Mouse (Mus musculus) spleen, postnatal 10 days (tissue): Measurements from ENCODE around the gene Slc41a3.
A peak's percentile ranks its signal among the peaks of the same experiment; 100 is the strongest.
"Not testable (repeated sequence)": the region's sequence is repeated elsewhere in the genome, so short reads cannot be mapped to it uniquely, and the experiment has no call there.

ENCODE experiments used
- DNase-seq, 2 experiments: peaks; one replicate each; pipeline ENCODE4 v3.0.0; 2021 to 2022; ENCODE audit warnings: low spot score in 2 of 2

Gene Slc41a3

DNA sequence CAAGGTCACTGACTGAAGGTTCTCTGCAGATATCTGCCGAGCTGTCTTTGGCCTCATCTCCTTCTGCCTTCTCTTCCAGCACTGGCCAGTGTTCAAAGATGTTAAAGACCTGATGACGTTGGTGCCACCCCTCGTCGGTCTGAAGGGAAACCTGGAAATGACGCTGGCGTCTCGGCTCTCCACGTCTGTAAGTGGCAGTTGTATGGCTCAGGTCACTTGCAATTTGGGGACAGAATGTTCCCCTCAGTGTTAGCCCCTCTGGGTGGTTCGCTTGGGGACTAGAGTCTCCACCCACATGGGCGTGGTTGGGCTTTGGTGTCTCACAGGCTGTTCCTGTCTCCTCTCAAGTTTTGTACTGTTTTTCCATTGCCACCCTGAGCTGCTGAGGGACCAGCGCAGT is 20.2 kb downstream of the Slc41a3 start:
- peak; percentile 59 to 66 for DNase-seq

DNA sequence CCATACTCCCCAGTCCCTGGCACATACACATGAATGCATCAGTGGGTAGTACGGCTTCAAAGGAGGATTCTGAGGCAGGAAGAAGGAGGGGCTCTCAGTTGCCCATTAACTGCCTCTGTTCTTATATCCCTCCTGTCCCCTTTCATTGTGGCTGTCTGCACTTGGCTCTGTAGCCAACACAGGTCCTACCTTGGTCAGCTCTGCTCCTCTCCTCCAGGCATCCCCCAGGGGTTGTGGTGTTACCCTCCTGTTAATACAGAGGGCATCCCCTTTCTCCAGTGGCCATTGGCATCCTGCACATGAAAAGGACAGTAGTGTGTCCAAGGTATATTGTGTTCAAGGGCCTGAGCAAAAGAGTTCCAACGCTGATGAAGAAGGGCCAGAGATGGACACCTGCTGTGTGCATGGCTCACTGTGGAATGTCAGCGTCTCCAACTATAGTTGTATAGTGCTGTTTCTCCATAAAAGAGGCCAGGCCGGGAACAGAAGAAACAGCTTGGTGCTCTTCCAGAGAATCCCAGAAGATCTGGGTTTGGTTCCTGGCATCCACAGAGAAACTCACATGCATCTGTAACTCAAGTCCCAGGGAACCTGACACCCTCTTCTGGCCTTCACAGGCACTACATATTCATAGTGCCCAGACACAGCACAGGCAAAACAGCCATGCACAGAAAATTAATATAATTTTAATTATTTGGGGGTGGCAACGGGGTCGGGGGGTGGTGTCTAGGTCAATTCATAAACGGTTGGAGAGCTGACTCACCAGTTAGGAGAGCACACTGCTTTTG is 20.9 kb downstream of the Slc41a3 start:
- DNase-seq: no peak

DNA sequence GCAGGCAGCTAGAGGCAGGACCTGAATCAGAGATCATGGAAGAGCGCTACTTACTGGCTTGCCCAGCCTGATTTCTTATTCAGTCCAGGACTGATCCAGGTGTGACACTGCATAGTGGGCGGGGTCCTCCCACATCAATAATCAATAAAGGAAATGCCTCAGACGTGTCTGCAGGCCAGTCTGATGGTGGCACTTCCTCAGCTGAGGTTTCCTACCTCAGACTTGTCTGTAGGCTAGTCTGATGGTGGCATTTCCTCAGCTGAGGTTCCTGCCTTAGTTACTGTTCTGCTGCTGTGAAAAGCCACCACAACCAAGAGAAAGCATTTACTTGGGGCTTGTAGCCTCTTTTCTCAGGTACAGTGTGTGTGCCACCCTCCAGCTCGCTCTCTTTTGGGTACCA is 23.0 kb downstream of the Slc41a3 start:
- DNase-seq: no peak

DNA sequence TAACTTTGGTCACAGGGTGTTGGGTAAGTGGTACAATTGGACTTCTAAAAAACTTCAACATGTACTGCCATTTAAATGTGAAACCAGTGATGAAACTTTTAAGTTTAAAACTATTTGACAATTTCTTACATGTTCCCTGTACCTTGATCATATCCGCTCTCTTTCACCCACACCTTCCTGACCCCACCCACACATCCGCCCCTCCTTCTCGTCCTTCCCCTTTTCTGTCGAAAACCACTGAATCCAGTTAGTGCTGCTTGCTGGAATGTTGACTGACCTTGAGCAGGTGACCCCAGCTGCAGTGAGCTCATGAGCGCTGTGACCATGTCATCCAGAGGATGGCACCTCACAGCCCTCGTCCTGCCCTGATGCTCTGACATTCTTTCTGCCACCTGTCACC is 25.0 kb downstream of the Slc41a3 start:
- DNase-seq: peak in 1 of 2 experiments; percentile 46

DNA sequence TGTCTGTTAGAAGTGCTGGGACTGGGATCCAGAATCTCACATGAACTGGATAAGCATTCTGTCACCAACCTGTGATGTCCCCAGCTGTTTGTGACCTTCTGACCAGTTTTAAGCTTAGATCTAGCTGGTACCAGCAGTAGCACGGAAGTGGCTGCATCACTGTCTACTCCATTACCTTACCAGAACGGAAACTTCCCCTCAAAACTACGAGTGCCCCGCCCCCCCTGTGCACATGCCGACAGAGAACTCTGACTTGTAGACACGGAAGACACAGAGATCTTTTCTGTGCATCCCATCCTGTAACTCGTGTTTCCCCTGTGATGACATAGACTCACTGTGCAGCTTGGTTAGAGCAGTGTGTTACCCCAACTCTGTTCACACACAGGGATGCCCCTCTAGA is 25.9 kb downstream of the Slc41a3 start:
- no peak for DNase-seq

DNA sequence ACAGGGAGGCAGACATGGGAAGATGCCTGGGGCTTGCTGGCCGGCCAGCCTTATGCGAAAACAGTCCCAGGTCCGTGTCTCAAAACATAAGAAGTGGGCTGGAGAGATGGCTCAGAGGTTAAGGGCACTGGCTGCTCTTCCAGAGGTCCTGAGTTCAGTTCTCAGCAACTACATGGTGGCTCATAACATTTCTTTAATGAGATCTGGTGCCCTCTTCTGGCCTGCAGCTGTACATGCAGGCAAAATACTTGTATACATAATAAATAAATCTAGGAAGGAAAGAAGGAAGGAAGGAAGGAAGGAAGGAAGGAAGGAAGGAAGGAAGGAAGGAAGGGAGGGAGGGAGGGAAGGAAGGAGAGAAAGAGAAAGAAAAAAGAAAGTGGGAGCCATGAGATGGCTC is 28.0 kb downstream of the Slc41a3 start:
- not testable (repeated sequence) for DNase-seq

DNA sequence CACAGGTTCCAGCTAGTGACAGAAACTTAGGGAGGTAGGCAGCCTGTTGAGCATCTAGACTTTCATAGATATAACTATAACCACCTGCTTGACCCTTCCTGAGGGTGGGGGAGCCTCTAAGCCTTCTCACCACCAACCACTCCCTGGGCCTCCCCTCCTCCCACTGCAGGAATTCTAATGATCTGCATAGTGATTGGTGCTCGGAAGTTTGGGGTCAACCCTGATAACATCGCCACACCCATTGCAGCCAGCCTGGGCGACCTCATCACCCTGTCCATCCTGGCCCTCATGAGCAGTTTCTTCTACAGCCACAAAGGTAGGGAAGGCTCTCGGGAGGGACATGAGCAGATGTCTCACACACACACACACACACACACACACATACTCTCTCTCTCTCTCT is 30.6 kb downstream of the Slc41a3 start:
- DNase-seq: no peak

DNA sequence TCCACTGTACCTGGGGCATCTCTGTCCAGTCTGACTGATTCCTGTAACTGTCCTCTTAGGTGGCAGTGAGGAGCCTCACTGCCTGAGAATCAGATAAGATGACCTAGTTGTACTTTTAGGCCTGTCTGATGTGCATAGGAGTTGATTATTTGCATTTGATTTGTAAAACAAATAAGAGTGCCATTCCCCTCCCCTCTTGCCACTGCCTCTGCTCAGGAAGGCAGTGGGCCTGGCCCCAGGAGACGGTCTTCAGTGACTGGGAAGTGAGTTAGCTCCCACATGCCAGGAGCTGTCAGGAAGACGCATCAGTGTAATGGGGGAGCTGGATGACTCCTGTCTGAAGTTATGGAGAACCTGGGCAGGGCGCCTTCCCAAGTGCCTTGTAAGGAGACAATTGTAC is 31.1 kb downstream of the Slc41a3 start:
- no peak for DNase-seq

DNA sequence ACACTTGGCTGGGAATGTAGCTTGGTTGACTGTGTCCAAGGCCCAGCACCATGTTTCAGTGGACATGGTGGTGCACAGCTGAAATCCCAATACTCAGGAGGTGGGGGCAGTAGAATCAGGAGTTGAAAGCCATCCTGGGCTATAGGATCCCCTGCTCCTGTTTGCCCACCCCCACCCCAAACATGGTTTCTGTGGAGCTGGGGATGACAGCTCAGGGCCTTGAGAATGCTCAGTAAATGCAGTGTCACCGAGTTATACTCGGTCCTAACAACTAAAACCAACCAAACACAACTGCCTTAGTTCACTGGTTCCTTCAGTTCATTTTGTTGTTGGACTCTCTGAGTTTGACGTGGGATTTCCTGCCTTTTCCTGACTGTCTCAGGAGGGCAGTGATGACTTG is 38.5 kb downstream of the Slc41a3 start:
- DNase-seq: no peak

DNA sequence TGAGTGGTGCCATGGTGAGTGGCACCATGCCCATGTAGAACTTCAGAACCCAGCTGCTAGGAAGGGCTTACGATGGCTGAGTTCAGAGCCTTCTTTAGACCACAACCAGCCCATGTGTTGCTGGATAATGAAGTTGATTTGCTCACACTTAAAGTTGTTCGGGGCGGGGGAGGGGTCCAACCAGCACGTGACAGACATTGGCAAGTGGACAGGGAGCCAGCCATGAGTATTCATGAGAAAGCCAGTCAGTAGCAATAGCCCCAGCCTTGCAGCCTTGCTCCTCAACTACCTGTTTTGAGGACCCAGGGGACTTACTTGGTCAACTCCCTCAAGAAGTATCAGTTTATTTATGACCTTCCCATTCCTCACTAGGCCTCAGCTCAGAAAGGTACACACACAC is 40.4 kb downstream of the Slc41a3 start:
- DNase-seq: no peak

DNA sequence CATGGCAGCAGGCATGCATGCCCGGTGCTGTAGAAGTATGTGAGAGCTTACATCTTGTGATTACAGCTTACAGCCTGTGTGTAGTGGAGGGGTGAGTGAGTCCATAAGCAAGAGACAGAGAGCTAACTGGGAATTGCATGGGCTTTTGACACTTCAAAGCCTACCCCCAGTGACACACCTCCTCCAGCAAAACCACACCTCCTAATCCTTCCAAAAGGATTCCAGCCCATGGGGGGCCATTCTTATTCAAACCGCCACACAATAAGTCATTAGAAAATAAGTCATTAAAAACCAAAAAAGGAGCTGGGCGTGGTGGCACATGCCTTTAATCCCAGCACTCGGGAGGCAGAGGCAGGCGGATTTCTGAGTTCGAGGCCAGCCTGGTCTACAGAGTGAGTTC is 43.9 kb downstream of the Slc41a3 start:
- DNase-seq: no peak

DNA sequence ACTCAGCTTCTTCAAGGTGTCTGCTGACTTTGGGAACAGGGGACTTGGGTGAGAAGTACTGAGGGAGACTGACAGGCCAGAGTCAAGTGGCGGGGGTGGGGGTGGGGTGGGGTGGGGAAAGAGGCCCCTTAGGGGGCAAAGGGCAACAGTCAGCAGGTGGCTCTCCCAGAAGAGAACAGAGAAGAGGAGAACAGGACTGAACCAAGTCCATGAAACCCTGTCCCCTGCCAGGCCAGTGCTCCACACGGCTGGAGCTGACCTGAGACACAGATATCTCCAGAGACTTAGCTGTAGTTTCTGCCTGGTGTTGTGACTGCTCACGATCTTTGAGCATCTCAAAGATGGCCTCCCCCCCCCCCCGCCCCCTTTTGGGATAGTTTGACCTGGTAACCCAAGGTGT is 44.8 kb downstream of the Slc41a3 start:
- no peak for DNase-seq

DNA sequence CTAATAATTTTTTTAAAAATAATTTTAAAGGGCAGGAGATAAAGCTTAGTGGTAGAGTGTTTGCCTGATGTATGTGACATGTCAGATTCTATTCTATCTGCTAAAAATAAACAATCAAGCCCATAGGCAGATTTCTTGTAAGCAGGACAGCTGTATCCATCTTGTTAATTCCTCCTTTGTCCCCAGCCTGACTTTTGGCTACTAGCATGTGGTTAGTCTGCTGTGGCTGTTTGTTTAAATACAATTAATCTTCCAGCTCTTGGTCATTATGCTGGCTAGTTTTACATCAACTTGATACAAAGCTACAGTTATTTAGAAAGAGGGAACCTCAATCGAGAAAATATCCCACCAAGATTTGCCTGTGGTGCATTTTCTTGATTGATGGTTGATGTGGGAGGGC is 46.1 kb downstream of the Slc41a3 start:
- no peak for DNase-seq

DNA sequence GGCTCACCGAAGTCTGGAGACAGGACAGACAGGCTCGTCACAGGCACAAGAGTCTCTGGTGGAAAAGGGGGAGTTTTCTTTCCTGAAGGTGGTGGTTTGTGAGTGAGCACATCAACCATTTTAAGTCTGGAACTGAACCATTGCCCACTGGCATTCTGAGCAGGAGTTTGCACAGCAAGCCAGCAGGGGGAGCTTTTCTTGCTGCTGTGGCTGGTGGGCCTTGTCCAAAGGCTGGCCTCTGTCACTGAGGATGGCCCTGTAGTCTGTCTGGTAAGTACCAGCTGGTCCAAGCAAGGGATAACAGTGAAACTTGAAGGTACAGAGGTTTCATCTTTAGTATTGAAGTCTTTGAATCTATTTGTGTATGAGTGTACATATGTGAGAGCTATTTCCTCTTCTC is 49.2 kb downstream of the Slc41a3 start:
- DNase-seq: peak in 1 of 2 experiments; percentile 66

DNA sequence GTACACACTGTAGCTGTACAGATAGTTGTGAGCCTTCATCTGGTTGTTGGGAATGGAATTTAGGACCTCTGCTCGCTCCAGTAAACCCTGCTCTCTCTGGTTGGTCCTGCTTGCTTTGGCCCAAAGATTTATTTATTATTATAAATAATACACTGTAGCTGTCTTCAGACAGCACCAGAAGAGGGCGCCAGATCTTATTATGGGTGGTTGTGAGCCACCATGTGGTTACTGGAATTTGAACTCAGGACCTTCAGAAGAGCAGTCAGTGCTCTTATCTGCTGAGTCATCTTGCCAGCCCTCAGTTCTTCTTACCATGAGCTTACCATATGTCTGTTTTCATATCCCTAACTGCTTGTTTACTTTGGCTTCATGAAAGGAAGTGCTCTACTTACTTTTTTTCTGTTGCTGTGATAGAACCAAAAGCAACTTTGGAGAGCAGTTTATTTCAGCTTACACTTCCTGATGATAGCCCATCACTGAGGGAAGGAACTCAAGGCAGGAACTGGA is 51.9 kb downstream of the Slc41a3 start:
- DNase-seq: peak; percentile 31 to 67

DNA sequence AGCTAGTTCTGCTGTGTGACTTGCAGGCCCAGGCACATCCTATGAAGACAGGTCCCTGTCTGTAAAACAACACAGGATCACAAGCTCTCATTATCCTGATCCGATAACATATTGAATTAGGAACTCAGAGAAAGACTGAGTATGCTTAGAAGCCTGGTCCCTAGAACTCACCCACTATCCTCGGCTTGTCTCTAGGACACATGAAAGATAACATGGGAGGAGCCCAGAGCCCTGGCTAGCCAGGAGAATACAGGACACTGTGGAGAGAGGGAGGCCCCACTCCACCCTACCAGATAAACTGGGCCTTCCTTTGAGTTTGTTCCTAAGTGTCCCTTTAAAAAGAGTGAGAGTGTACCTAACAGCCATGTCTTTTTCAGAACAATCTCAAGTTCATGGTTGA is 55.4 kb downstream of the Slc41a3 start:
- DNase-seq: no peak

DNA sequence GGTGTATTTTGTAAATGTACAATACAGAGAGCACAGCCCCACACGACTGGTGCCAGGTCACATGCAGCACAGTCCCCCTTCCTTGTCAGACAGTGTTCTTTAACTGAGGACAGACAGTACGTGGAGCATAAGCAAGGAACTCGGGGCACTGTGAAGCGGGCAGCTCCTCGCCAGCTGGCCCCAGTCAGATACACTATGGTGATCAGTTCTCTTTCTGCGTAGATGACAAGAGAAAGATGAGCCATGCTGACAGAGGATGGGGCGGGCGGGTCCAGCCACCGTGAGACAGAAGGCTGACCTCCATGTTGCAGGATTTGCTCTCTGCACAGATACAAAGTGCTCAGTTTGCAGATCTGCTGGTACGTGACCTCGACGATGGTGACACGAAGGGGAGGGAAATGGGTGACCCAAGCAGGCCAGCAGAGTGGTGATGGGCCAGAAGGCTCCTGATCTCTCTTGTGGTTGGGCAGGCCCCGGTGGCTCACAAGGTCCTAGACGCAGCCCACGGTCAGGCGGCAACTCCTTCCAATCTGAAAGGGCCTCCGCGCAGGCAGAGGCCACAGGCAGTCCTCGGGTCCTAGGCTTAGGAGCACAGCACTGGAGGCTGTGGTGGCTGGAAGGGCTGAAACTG is 56.0 kb downstream of the Slc41a3 start:
- DNase-seq: peak in 1 of 2 experiments; percentile 25

DNA sequence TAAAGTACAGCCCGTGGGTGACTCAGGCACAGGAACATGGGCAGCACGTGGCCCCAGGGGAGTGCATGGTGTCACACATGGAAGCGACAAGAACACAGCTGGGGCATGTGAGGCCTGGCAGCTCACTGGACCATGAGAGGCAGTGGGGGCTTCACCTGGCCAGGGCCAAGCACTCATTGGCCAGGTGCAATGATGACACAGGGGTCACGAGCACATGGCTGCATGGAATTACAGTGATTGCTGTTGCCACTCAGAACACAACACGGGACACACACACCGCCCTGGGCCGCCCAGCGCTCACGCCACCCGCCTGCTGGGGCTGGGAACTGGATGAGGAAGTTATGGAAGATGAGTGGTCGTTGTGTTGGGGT is 56.5 kb downstream of the Slc41a3 start:
- peak in 1 of 2 experiments; percentile 64 for DNase-seq

DNA sequence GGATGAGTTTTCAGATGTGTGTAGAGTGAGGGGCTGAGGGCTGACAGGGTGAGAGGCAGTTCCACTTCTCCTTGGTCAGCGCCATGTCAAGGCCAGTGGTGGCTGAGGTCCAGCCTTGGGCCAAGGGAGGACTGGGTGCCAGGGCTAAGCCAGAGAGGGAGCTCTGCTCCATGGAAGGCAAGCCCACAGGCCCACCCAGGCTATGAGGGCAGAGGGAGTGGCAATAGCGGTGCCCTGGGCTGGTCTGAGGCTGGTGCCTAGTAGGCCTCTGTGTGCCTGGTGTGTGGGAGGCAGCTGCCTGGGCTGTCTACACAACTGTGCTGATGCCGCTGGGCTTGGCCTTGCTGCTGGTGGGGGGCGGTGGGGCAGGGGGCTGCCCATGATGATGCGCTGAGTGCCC is 57.6 kb downstream of the Slc41a3 start:
- no peak for DNase-seq

DNA sequence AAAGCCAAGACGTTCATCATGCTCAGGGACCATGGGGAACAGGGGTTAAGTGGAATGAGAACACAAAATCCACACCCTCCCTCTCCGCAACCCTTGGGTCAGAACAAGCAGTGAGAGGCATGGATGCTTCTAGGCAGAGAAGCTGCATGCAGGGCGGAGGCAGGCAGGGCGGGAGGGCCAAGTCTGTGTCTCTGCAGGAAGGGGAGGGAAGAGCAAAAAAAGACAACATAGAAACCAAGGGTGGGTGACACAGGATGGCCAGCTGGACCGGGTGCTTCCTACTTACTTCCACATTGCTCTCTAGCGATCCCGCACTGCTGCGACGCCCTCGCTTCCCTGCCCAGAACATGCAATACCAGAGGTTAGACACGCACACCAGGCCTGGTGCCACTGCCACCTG is 59.2 kb downstream of the Slc41a3 start:
- DNase-seq: no peak

DNA sequence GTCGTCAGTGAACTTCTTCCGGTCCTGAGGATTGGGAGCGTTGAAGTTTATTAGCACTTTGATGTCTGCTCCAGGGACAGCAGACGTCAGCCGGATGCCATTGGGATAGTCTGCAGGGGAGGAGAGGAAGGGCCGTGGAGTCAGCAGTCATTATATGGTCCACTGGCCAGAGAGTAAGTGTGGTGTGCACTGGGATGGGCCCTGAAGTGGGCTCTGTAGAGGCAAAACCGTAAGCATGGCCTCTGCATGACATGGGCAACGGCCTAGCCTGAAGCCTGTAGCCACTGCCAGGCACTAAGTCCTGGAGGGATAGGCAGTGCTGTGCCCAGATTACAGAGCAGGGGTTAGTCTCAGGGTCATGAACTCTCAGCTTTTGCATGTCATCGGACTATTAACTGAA is 64.2 kb downstream of the Slc41a3 start:
- DNase-seq: no peak

DNA sequence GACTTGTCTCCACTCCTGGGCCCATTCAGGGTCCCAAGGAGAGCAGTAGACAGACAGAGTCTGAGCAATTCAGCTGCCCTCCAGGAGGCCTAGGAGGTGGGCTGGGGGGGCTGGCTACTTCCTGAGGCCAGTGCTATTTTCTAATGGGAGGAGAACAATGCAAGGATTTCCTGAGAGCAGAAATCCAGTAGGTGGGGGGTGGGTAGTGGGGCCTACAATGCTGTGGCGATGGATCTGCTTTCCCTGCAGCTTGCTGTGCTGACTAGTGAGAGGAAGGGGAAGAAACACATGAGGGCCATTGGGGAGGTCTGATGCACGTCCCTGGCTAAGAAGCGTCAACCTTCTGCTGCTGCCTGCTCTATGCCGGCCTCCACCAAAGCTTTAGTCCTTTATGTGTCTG is 74.2 kb downstream of the Slc41a3 start:
- DNase-seq: no peak

DNA sequence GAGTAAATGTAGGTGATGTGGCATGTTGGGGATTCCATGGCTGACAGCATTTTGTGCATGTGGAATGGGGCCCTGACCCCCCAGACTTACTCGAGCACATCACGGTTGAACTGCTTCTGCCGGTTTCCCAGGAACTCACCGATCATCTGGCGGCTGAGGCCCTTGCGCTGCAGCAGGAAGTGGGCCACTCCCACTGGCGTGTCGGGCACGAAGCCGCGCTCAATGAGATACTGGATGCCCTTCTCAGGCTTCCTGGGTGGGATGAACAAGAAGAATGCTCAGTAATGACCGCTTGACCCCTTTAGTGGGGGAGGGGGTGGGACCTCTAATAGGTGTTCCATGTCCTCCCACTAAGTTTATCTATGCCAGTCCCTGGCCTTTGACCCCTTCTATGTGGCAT is 75.9 kb downstream of the Slc41a3 start:
- DNase-seq: no peak
